Mouse (Mus musculus): Measurements from ENCODE around the gene Eif5a. TPM values are rescaled to one million over a fixed set of nuclear protein-coding genes. Genes with fewer than 3 reads are reported as not detected.

The Eif5a gene
- polyA plus RNA-seq, 1 experiment: 5,018 TPM

DNA sequence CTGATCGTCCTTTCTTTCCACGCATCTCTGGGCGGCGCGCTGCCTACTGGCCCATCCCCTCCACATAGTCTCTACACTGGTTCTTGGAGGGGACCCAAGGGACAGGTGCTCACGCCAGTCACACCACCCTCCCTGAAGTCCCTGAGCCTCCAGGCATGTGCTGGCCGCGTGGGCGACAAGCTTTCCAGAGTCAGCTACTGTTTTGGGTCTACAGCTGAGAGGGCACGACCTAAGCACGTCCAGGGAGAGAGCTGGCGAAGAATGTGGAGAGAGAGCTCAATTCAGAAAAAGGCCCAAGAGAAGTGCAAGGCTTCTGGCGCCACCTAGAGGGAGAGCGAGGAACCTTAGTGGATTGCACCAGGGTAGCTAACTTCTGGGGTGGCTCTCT, 27.0 kb upstream of the Eif5a start:
- no peak for TF ChIP-seq GATA1 (IDR thresholded peaks at IDR 0.05; ENCODE audit: low read length)

GRCm38 (mm10) chr11:69948066-69948762, 26.5 kb upstream of the Eif5a start, which contains the start of gene Slc2a4:
Gene Slc2a4, minus strand, starts transcription at chr11:69948188.
- no peak for TF ChIP-seq GATA1 (IDR thresholded peaks at IDR 0.05; ENCODE audit: low read length)

GRCm38 (mm10) chr11:69947337-69948065, 25.7 kb upstream of the Eif5a start:
- no peak for TF ChIP-seq GATA1 (IDR thresholded peaks at IDR 0.05; ENCODE audit: low read length)

DNA sequence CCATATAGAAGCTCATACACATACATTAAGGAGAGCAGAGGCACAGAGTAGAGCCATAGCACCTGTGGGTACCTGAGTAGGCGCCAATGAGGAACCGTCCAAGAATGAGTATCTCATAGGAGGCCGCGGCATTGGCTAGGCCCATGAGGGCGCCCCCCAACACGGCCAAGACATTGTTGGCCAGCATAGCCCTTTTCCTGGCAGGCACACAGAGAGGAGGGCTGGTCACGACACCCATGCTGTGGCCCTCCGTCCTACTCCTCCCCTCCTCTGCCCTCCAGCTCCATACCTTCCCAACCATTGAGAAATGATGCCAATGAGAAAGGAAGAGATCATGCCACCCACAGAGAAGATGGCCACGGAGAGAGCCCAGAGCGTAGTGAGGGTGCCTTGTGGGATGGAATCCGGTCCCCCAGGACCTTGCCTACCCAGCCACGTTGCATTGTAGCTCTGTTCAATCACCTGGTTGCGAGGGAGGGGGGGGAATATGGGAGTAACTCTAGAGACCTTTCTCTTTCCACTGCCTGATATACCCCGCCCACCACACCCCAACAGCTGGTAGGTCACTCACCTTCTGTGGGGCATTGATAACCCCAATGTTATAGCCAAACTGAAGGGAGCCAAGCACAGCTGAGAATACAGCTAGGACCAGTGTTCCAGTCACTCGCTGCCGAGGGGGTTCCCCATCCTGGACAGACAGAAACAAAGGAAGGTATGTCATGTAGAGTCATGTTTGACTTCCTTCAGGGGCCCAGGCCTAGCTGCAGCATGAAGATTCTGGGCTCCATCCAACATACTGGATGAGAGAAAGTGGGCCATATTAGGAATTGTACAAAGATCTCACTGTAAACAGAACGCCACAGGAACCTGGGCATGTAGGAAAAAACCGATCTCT, 24.5 kb upstream of the Eif5a start:
- no peak for TF ChIP-seq GATA1 (IDR thresholded peaks at IDR 0.05; ENCODE audit: low read length)

- no peak for TF ChIP-seq GATA1 (IDR thresholded peaks at IDR 0.05; ENCODE audit: low read length)
These were observed 23.5 kb upstream of the Eif5a start for GRCm38 (mm10) chr11:69945216-69945615.

GRCm38 (mm10) chr11:69940962-69941361, 19.2 kb upstream of the Eif5a start:
- TF ChIP-seq GATA1 (IDR thresholded peaks at IDR 0.05; ENCODE audit: low read length): no peak

DNA sequence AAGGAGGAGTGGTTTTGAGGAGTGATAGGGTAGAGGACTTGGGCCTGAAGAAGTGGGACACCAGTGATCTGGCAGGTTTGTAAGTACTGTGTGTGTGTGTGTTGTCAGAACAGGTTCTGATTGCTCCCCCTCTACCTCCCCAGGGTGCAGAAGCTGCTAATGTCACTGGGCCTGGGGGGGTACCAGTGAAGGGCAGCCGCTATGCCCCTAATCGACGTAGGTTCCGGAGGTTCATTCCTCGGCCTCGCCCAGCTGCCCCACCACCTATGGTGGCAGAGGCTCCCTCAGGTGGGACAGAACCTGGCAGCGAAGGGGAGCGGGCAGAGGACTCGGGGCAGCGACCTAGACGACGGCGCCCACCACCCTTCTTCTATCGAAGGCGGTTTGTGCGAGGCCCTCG, 18.0 kb upstream of the Eif5a start:
- no peak for TF ChIP-seq GATA1 (IDR thresholded peaks at IDR 0.05; ENCODE audit: low read length)

GRCm38 (mm10) chr11:69939181-69939580, 17.4 kb upstream of the Eif5a start:
- TF ChIP-seq GATA1 (IDR thresholded peaks at IDR 0.05; ENCODE audit: low read length): no peak

DNA sequence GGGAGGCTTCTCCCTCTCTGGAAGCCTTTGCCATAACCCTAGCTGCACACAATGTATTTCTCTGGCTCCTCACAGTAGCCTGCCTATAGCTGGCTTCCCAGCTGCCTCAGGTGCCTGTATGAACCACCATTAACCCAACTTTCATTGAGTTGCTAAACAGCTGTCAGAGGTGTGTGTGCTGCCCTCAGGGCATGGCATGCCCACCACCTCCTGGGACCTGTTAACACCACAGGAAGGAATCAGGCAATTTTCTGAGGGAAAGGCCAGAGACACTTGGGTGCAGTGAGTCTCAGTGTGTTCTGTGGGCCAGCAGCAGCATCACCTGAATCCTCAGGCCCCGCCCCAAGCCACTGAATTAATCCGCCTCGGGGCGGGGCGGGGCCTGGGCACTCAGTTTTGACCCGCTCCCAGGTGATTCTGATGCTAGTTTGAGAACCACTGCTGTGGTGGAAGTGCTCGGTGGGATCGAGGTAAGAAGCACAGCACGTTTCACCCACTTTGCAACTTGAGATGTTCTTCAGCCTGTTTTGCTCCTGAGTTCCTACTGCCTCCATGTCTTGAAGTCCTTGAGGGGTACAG, 16.7 kb upstream of the Eif5a start:
- TF ChIP-seq GATA1 (IDR thresholded peaks at IDR 0.05; ENCODE audit: low read length): no peak

DNA sequence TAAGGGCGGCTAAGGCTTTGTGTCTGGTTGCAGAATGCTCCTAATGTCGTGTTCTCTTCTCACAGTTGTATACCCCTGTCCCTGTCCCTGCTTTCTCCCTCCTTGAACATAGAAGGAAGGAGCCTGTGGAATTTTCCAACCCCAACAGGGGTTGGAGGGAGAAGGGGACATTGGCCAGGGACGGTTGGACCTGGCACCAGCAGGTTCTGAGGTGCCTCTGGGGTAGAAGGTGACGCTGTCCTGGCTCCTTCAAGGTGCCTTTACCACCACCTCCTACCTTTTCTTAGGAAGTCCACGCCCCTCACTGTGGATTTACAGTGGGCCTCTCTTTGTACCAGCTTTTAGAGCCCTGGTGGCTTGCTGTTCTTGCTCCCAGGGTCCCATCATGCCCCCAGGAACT, 16.1 kb upstream of the Eif5a start:
- TF ChIP-seq GATA1 (IDR thresholded peaks at IDR 0.05; ENCODE audit: low read length): no peak

DNA sequence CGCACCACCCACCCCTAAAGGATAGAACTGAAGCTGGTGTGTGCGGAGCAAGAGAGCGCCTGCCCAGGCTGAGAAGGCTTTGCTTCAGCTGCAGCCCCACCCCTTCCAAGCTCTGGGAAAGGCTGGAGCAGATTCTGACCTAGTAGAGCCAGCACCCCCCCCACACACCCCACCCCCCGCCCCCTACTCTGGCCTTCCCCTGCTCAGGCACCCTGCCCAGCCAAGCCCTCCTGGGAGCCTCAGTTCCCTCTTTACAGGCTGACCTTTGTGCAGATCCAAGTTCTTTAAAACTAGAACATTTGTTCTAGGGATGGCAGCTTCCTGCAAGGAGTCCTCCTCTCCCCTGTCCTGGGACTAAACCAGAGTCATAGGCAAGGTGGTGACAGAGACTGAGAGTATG, 15.6 kb upstream of the Eif5a start:
- no peak for TF ChIP-seq GATA1 (IDR thresholded peaks at IDR 0.05; ENCODE audit: low read length)

- TF ChIP-seq GATA1 (IDR thresholded peaks at IDR 0.05; ENCODE audit: low read length): no peak
These were observed 15.1 kb upstream of the Eif5a start for GRCm38 (mm10) chr11:69936714-69937347.

DNA sequence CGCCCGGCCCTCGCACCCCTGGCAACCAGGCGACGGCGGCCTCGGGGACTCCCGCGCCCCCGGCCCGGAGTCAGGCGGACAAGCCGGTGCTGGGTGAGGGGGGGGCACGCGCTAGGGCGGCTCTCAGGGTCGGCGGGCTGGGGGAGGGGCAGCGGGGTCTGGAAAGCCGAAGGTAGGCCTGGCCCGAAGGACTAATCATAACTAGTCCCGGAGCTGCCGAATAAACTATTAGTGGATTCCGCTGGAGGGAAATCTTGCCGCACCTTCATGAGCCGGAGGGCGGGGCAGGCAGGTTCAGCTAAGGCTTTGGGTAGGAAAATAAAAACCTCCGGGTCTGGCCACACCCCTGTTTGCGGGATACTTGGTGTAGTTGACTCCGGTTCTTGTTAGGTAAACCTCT, 14.4 kb upstream of the Eif5a start:
- no peak for TF ChIP-seq GATA1 (IDR thresholded peaks at IDR 0.05; ENCODE audit: low read length)

DNA sequence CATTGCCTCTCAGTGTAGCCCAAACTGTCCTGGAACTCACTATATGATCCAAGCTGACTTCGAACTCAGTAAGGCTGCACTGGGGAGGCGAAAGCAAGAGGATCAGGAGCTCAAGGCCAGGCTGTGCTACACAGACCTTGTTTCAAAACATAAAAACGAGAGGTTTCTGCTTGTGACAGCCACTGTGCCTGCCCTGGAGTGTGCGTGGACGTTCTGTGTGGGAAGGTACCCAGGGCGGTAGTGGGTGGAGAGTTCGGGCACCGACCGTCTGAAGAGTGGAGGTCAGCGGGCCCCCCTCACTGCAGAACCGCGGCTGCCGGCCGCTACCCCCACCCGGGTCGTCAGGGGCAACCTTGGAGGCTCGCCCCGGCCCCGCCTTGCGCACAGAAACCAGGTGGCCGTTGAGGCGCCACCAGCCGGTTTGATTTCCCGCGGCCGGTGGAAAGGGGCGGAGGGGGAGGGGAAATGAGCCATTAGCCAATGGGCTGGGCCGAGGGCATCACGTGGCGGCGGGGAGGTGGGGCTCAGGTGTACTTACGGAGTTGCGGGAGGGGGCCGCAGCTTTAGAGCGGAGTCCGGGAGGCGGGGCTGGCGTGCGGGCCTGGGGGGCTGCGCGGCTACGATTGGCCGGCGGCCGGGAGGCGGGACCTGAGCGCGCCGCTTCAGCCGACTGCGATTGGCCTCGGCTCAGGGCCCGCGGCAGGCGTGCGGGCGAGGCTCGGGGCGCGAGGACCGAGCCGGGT, 13.6 kb upstream of the Eif5a start, which contains the start of gene Ybx2:
Gene Ybx2 (plus strand): TSS at position 660 of the 743 bp plus-strand sequence.
- no peak for TF ChIP-seq GATA1 (IDR thresholded peaks at IDR 0.05; ENCODE audit: low read length)
